ENCODE assay signal across 28 mouse cellular contexts in the genomic region with DNA sequence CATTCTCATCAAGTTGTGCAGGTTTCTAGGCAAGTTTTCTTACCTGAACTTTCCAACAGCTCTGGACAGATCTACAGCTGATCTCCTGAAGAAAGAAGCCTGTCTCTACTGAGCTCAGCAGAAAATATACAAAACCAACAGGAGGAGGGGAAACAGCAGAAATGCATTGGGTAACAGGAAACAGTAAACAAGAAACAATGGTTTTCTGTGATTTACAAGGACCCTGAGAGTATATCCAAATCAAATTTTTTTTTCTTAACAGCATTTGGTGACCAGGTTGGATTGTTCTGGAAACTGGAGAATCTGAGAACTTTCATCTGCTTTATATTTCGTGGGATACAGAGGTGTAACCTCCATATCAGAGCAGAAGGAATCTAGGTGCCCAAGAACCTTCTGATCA. TPM values are rescaled to one million over a fixed set of nuclear protein-coding genes. Genes with fewer than 3 reads are reported as not detected.
"Had no signal": no experiment of that assay in that cellular context is flagged by ENCODE, and none has a peak within 500 bp of the region (broad histone marks: within the 10 kb centered on the region; RNA-seq: fewer than 3 reads in every experiment).

A gene (minus strand): TSS at position 101 of the 400 bp plus-strand sequence.

- H3K27ac ChIP-seq: limb, embryonic 10.5 days; limb, embryonic 13.5 days; liver, embryonic 12.5 days; liver, embryonic 15.5 days; lung, embryonic 15.5 days; macrophage; neural tube, embryonic 12.5 days; neural tube, embryonic 15.5 days had no signal

- H3K27me3 ChIP-seq: limb, embryonic 13.5 days; liver, embryonic 12.5 days; liver, embryonic 15.5 days; lung, embryonic 15.5 days; neural tube, embryonic 12.5 days; neural tube, embryonic 15.5 days had no signal

- H3K9ac ChIP-seq: limb, embryonic 13.5 days; liver, embryonic 12.5 days; liver, embryonic 15.5 days; lung, embryonic 15.5 days; neural tube, embryonic 12.5 days; neural tube, embryonic 15.5 days had no signal

- H3K36me3 ChIP-seq: limb, embryonic 10.5 days; limb, embryonic 13.5 days; liver, embryonic 12.5 days; liver, embryonic 15.5 days; lung, embryonic 15.5 days; neural tube, embryonic 12.5 days; neural tube, embryonic 15.5 days had no signal

- H3K4me3 ChIP-seq: limb, embryonic 10.5 days; limb, embryonic 13.5 days; liver, embryonic 12.5 days; liver, embryonic 15.5 days; lung, embryonic 15.5 days; neural tube, embryonic 12.5 days; neural tube, embryonic 15.5 days had no signal

- H3K4me2 ChIP-seq: limb, embryonic 13.5 days; liver, embryonic 12.5 days; liver, embryonic 15.5 days; lung, embryonic 15.5 days; midbrain, embryonic 11.5 days; neural tube, embryonic 12.5 days; neural tube, embryonic 15.5 days had no signal

- ATAC-seq: intestine, embryonic 16.5 days; liver, embryonic 12.5 days had no signal

- H3K9me3 ChIP-seq: limb, embryonic 10.5 days; limb, embryonic 13.5 days; liver, embryonic 12.5 days; liver, embryonic 15.5 days; lung, embryonic 15.5 days; neural tube, embryonic 12.5 days; neural tube, embryonic 15.5 days had no signal

- DNase-seq: kidney, adult 18-20 months; kidney, adult 9 months; kidney, postnatal 14 days; kidney, postnatal 4 days; midbrain, embryonic 14.5 days; retina, postnatal 1 day; right cerebral cortex, postnatal 25 days; spleen, adult 18-20 months; thymus, adult 18-20 months; thymus, postnatal 14 days; thymus, postnatal 4 days had no signal

- H3K4me1 ChIP-seq: limb, embryonic 10.5 days; limb, embryonic 13.5 days; liver, embryonic 12.5 days; liver, embryonic 15.5 days; lung, embryonic 15.5 days; neural tube, embryonic 12.5 days; neural tube, embryonic 15.5 days had no signal

RNA-seq across cellular contexts. Expression of the gene that starts here (rescaled TPM):
- total RNA-seq: layer of hippocampus, adult 18-20 months; layer of hippocampus, postnatal 14 days; left cerebral cortex, adult 8-10 months; left cerebral cortex, postnatal 25 days; megakaryocyte-erythroid progenitor cell, adult 5-6 weeks; midbrain, postnatal 0 days had no signal
- polyA plus RNA-seq: limb, embryonic 10.5 days; limb, embryonic 13.5 days; midbrain, embryonic 11.5 days; midbrain, embryonic 14.5 days; neural tube, embryonic 12.5 days; testis, adult 2 months had no signal
